Mouse (Mus musculus) olfactory bulb, adult 2 months (tissue): ENCODE results near the gene Tmem63b.

Experiments
- CTCF ChIP-seq: fragments of 200-500 bp; IDR thresholded peaks from 2 replicates; pipeline ENCODE4 v1.5.1; 2012; ENCODE audit warnings: low read depth, mild to moderate bottlenecking, low read length, moderate library complexity; ENCODE audit not compliant: insufficient read depth
- POLR2A ChIP-seq: fragments of 200-500 bp; IDR thresholded peaks from 2 replicates; pipeline ENCODE4 v1.6.1; 2012; ENCODE audit warnings: mild to moderate bottlenecking, low read depth, low read length, moderate library complexity; ENCODE audit not compliant: insufficient read depth

DNA sequence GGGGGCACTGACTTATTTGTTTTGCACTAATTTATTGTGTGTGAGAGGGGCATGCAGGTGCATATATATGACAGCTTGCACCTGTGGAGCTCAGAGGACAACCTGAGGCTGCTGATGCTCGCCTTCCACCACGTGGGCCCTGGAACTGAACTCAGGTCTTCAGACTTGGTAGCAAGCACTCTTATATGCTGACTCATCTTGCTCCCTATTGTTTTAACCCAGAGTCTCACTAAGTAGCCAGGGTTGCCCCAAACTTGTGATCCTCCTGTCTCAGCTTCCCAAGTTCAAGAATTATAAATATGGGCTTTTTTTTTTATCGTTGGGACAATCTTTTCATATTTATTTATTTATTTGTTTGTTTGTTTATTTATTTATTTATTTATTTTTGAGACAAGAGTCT is 55.7 kb downstream of the Tmem63b start:
- TF ChIP-seq POLR2A (no peak), CTCF (no peak)
